Comparison of ENCODE assay signal across 13 mouse cellular contexts in genomic region chr8:121293418-121293817, GRCm38 (mm10).
"Had no signal": no experiment of that assay in that cellular context is flagged by ENCODE, and none has a peak within 500 bp of the region (broad histone marks: within the 10 kb centered on the region; RNA-seq: fewer than 3 reads in every experiment).

No protein-coding gene starts in this region.

- H3K4me2 ChIP-seq: midbrain, embryonic 15.5 days had no signal

- H3K4me3 ChIP-seq: limb, embryonic 13.5 days; midbrain, embryonic 15.5 days had no signal

- H3K27me3 ChIP-seq: midbrain, embryonic 15.5 days had no signal

- DNase-seq: kidney, adult 9 months; kidney, postnatal 36 days; layer of hippocampus, adult 9-11 months; layer of hippocampus, postnatal 36 days; lung, adult 18-20 months; right cerebral cortex, adult 18-20 months; right cerebral cortex, postnatal 25 days; thymus, postnatal 4 days had no signal

- H3K36me3 ChIP-seq: limb, embryonic 13.5 days; midbrain, embryonic 15.5 days had no signal

- H3K9ac ChIP-seq: limb, embryonic 13.5 days; liver, embryonic 14.5 days; midbrain, embryonic 15.5 days had no signal

- ATAC-seq: midbrain, embryonic 15.5 days had no signal

- H3K9me3 ChIP-seq: limb, embryonic 13.5 days; midbrain, embryonic 15.5 days had no signal

- H3K27ac ChIP-seq: kidney, postnatal 0 days; limb, embryonic 13.5 days; liver, embryonic 14.5 days; midbrain, embryonic 15.5 days; stomach, postnatal 0 days had no signal
